Mouse (Mus musculus) heart, postnatal 4 days (tissue): ENCODE measurements at regions not wholly inside any gene's neighbourhood (a gene's known extent, or its start where the extent isn't known, plus 50 kb on each side); places are given as distances from the start of the nearest gene placed in this dataset.

Experiments used
- DNase-seq: peaks from one replicate; pipeline ENCODE4 v3.0.0; 2021

GRCm38 (mm10) chr3:70215195-70215594, 207.8 kb downstream of the Otol1 start:
- DNase-seq, result no peak

GRCm38 (mm10) chr3:70216096-70216495, 208.7 kb downstream of the Otol1 start:
- no peak for DNase-seq

DNA sequence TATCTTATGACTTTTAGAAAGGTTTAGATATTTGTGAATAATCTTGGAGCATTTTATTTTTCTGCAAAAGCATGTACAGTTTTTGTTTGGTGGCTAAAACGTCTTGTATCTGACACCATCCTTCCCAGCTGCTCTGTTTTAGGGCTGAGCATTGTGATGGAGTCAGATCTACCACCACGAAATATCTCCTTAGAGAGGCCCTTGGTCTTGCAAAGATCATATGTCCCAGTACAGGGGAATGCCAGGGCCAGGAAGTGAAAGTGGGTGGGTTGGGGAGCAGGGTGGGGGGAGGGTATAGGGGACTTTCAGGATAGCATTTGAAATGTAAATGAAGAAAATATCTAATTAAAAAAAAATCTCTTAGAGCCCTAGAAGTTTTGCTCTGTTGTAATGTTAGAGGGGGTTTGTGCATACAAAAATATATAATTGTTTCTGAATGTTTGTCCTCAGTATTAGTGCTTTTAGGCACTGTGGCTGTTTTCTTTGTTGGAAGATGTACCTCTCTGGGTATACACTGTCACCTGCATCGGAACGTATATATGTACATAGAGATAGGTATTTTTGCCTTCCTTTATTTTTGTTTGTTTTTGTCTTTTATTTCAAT, 211.4 kb downstream of the Otol1 start:
- DNase-seq, result no peak

GRCm38 (mm10) chr3:70223443-70224065, 216.1 kb downstream of the Otol1 start:
- no peak for DNase-seq

- no peak for DNase-seq
These were observed 217.4 kb downstream of the Otol1 start for GRCm38 (mm10) chr3:70224846-70225245.

GRCm38 (mm10) chr3:70227165-70227564, 219.8 kb downstream of the Otol1 start:
- no peak for DNase-seq

- DNase-seq, result no peak
These were observed 241.2 kb downstream of the Otol1 start for GRCm38 (mm10) chr3:70248655-70249054.

DNA sequence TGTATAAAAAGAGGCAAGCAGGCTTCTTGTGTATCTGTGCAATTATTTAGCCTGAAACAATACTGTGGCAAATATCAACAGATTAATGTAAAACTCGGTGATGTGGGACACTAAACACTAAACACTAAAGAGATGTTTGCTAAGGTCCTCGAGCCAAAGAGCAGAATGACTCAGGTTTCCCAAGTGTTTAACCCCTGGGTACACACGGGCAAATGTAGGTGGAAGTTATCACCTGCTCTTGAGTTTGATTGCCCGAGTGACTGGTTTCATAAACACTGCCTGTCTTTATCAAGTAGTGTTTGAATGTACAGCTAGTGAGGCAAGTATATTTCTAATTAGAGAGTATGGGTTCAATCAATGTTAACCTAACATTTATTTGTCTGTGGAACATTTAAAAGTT, 242.5 kb downstream of the Otol1 start:
- no peak for DNase-seq

DNA sequence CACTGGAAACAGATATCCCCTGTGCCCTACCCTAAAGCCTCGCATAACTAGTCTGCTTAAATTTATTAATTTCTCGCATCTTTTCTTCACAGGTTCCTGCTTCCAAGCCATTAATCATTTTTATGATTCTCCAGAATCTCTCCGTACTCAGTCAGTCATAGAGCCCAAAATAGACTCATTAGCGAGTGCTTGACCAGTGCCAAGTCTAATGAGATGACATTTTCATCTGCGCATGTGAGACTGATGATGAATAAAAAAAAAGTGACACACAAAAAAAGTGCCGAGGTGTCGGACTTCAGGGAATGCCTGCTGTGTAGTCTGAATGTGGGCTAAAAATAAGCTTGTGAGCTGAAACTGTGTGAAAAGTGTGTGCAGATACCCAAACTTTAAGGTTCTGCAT, 243.3 kb downstream of the Otol1 start:
- no peak for DNase-seq

- no peak for DNase-seq
These were observed 255.9 kb downstream of the Otol1 start for GRCm38 (mm10) chr3:70263318-70263717.

GRCm38 (mm10) chr3:70288590-70289388, 281.4 kb downstream of the Otol1 start:
- no peak for DNase-seq

DNA sequence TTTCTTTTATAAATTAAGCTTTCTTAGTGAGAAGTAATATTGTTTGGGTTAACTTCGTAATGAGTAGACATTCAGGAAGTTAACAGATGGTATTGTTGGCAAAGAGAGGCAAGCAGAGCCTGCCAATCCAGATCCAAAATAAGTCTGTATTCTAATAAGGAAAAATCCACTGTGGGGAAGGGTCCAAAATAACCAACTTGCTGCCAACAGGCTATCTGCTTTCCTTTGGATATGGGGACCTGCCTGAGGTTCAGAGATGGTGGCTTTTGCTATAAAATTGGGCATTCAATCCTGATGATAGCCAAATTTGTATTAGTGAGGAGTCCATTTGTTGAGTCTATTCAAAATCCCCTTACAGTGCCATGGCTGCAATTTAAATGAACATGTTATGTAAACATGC, 300.1 kb downstream of the Otol1 start:
- DNase-seq, result no peak

DNA sequence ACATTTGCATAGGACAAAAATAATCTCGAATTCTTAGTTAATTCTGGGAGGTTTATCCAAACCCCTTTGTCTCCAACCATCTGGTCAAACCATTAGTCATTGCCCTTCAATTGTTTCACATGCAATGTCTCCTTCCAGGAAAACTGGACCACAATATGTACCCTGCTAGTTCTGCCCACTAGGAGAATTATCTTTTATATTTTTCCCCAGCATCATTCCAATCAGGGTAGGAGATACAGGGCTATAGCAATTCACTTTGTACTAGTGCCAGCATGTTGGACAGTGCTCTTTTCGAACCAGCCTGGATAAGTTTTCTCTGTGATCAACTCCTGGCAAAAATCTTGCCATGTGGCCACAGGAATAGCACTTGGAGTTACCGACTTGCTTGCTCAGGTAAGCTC, 300.6 kb downstream of the Otol1 start:
- no peak for DNase-seq

DNA sequence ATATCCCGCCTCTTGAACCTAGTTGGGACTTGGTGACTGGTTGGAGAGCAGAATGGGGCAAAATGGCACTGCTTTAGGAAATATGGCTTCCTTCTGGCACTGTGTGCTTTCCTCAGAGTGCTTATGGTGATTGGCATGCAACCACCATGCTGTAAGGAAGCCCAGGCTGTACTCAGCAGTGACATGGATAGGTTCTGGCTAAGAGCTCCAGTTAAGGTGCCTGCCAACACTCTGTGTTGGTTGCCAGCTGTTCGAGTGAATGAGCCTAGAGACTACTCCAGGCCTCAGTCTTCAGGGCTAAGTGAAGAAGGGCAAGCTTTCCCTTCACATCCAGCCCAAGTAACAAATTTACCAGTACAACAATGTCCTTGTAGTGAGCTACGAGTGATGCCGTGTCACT, 301.9 kb downstream of the Otol1 start:
- DNase-seq, result no peak

DNA sequence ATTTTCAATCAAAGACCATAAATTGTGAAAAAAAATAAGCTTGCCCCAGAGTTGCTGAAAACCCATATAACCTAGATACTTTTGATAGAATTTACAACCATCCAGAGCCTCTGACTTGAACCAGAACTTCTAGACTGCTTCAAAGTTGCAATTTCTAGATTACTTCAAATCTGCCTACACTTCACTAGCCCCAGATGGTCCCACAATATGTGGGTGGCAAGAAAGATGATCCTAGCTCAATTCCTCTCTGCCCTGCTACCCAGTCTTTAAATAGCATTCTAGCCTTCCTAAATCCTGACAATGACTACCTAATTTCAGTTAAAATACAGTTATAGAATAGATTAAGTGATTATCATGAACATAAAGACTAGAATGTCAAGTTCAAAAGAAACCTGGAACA, 303.6 kb downstream of the Otol1 start:
- no peak for DNase-seq

DNA sequence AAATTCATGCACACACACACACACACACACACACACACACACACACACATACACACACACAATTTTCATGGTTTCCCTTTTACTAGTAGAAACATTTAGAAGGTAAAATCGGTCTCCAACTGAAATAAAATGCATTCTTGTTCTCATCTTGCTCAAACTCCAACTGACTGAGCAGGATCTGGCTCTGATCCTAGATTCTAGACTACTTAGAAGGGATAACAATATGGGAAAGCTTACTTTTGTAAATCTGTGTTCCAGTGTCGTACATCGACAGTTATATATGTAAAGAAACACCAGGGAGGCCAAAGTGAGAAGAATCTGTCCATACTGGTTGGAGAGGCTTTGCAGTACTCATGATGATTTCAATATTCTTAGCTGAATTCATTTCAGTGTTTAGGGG, 304.6 kb downstream of the Otol1 start:
- DNase-seq, result no peak

- DNase-seq, result no peak
These were observed 305.9 kb downstream of the Otol1 start for GRCm38 (mm10) chr3:70313119-70313868.

GRCm38 (mm10) chr3:70314239-70314638, 306.8 kb downstream of the Otol1 start:
- no peak for DNase-seq

DNA sequence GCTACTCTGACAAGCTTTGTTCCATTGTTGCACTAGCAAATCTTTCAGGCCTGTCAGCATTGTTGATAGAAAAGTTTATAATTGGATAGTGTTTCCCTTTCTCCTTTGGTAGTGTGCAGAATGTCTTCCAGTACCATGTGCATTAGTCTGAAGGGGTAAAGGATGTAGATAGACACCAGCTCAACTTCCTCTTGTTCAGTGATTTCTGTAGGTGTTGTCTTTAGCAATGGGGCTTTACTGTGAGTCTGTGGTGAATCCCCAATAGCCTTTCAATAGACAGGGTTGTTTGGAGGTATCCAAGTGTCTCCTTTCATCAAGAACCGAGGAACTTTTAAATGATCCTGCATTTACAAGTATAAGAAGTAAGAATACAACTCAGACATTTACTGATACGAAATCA, 311.0 kb downstream of the Otol1 start:
- no peak for DNase-seq

DNA sequence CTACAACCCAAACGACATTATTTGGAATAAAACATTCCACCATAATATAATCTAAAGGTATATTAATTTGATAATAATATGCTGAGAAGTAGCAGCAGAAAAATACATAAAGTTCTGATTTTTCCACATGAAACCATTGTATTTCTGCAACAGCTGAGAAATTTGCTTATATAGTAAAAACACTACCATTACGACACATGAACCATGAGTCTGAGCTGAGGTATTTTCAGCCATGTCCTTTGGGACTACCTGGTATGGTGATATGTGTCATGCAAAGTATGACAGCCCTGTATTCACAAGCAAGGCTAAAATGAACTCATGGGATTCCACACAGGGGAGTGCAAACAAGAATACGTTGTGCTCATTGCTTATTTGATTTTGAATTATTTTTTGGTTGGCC, 311.7 kb downstream of the Otol1 start:
- no peak for DNase-seq

GRCm38 (mm10) chr3:70321161-70321657, 313.8 kb downstream of the Otol1 start:
- DNase-seq, result no peak

- DNase-seq, result no peak
These were observed 317.3 kb downstream of the Otol1 start for GRCm38 (mm10) chr3:70324692-70325091.
